Mouse (Mus musculus) large intestine, adult 2 months (tissue): ENCODE results near the gene Hdac4. TPM values are rescaled to one million over a fixed set of nuclear protein-coding genes. Genes with fewer than 3 reads are reported as not detected.

Experiments used
- DNase-seq: peaks from one replicate; pipeline ENCODE4 v3.0.0-alpha.2; 2012; ENCODE audit warnings: low read depth, low spot score
- WGBS: fragments of 180-500 bp; shearing (Covaris S2); methylation state at CpG from one replicate; pipeline ENCODE4 v1.1.7; 2018; 5-methylcytosine and 5-hydroxymethylcytosine counted together
- polyA plus RNA-seq: library from polyadenylated mRNA; depleted of rRNA; stranded (reverse); fragments of >200 nt; gene quantifications from 2 replicates; pipeline ENCODE4 v1.2.3, GENCODE M21; 2012; rRNA removed

The Hdac4 gene
- 9.3 and 21.8 TPM in 2 replicates for polyA plus RNA-seq

GRCm38 (mm10) chr1:92195360-92196149, at the start of gene Hdac4:
Gene Hdac4 (minus strand): TSS chr1:92195699.
- 44% methylated on average over 13 of the region's 13 CpGs for WGBS
- DNase-seq = no peak

- DNase-seq = no peak
- WGBS = 91% methylated on average over 8 of the region's 8 CpGs
Measured at GRCm38 (mm10) chr1:92243549-92243948, 48.0 kb upstream of the Hdac4 start.

- DNase-seq = no peak
- WGBS = 89% methylated on average over 4 of the region's 4 CpGs
Measured at GRCm38 (mm10) chr1:92240072-92240471, 44.6 kb upstream of the Hdac4 start.

- DNase-seq = no peak
- WGBS = 88% methylated on average over 4 of the region's 4 CpGs
Measured at GRCm38 (mm10) chr1:92235600-92235999, 40.1 kb upstream of the Hdac4 start.

GRCm38 (mm10) chr1:92225297-92225696, 29.8 kb upstream of the Hdac4 start:
- no peak for DNase-seq
- WGBS = 65% methylated on average over 2 of the region's 2 CpGs

GRCm38 (mm10) chr1:92223956-92224891, 28.7 kb upstream of the Hdac4 start:
- DNase-seq = no peak

GRCm38 (mm10) chr1:92216710-92217109, 21.2 kb upstream of the Hdac4 start:
- 82% methylated on average over 11 of the region's 11 CpGs for WGBS
- DNase-seq = no peak

More at GRCm38 (mm10) chr1:92223956-92224891, 28.7 kb upstream of the Hdac4 start:
- 54% methylated on average over 17 of the region's 17 CpGs for WGBS

- DNase-seq = no peak
- 75% methylated on average over 11 of the region's 11 CpGs for WGBS
Measured at GRCm38 (mm10) chr1:92215996-92216630, 20.6 kb upstream of the Hdac4 start.

GRCm38 (mm10) chr1:92215131-92215638, 19.7 kb upstream of the Hdac4 start:
- WGBS = 79% methylated on average over 8 of the region's 8 CpGs
- no peak for DNase-seq

- 56% methylated on average over 13 of the region's 13 CpGs for WGBS
- no peak for DNase-seq
Measured at GRCm38 (mm10) chr1:92212003-92212750, 16.7 kb upstream of the Hdac4 start.

- 75% methylated on average over 17 of the region's 17 CpGs for WGBS
- DNase-seq = no peak
Measured at GRCm38 (mm10) chr1:92202639-92203352, 7.3 kb upstream of the Hdac4 start.

GRCm38 (mm10) chr1:92190463-92190862, 5.0 kb downstream of the Hdac4 start:
- DNase-seq = no peak
- 86% methylated on average over 3 of the region's 3 CpGs for WGBS

- 91% methylated on average over 3 of the region's 3 CpGs for WGBS
- DNase-seq = no peak
Measured at GRCm38 (mm10) chr1:92187137-92187536, 8.4 kb downstream of the Hdac4 start.

GRCm38 (mm10) chr1:92184600-92184999, 10.9 kb downstream of the Hdac4 start:
- no peak for DNase-seq
- whole genome bisulfite sequencing = 52% methylated on average over 1 of the region's 1 CpGs

GRCm38 (mm10) chr1:92183101-92183790, 12.3 kb downstream of the Hdac4 start:
- 55% methylated on average over 5 of the region's 5 CpGs for WGBS
- DNase-seq = no peak

GRCm38 (mm10) chr1:92181970-92182369, 13.5 kb downstream of the Hdac4 start:
- 77% methylated on average over 2 of the region's 2 CpGs for WGBS
- DNase-seq = no peak

GRCm38 (mm10) chr1:92180141-92181137, 15.1 kb downstream of the Hdac4 start:
- DNase-seq = peak; percentile 99
- WGBS = 5% methylated on average over 97 of the region's 97 CpGs
